Mouse (Mus musculus): Measurements from ENCODE around the gene Sf3b6.

- TF ChIP-seq CTCF (IDR thresholded peaks at IDR 0.05; ENCODE audit: low read depth) (no peak), EP300 (IDR thresholded peaks at IDR 0.05; ENCODE audit: low read depth) (no peak)
Observed at GRCm38 (mm10) chr12:4827256-4827655, 9.9 kb downstream of the Sf3b6 start.

Measured in heart, postnatal 0 days (tissue).